Mouse (Mus musculus) neural tube, embryonic 12.5 days (tissue): ENCODE data around the gene Rcc1. TPM values are rescaled to one million over a fixed set of nuclear protein-coding genes. Genes with fewer than 3 reads are reported as not detected.
"Not testable (repeated sequence)": the region's sequence is repeated elsewhere in the genome, so short reads cannot be mapped to it uniquely, and the experiment has no call there.

Source experiments
- ATAC-seq: fragments of 200-750 bp; cut with Nextera tagmentation; 2 replicates; pipeline ENCODE4 v1.8.0; 2017; ENCODE audit warnings: low read depth, mild to moderate bottlenecking, moderate TSS enrichment, moderate library complexity; ENCODE audit not compliant: low FRiP score
- H3K27ac ChIP-seq: fragments of 300-500 bp; sonication (generic); 2 replicates; pipeline ENCODE4 v1.5.1; 2016
- H3K27me3 ChIP-seq: fragments of 300-500 bp; sonication (generic); replicated peaks from 2 replicates; pipeline ENCODE4 v1.6.1; 2016; ENCODE audit warnings: mild to moderate bottlenecking
- H3K36me3 ChIP-seq: fragments of 300-500 bp; sonication (generic); 2 replicates; pipeline ENCODE4 v1.6.1; 2016; ENCODE audit warnings: mild to moderate bottlenecking
- H3K4me1 ChIP-seq: fragments of 300-500 bp; sonication (generic); 2 replicates; pipeline ENCODE4 v1.6.1; 2016
- H3K4me2 ChIP-seq: fragments of 300-500 bp; sonication (generic); replicated peaks from 2 replicates; pipeline ENCODE4 v1.6.1; 2016; ENCODE audit warnings: mild to moderate bottlenecking
- H3K4me3 ChIP-seq: fragments of 300-500 bp; sonication (generic); 2 replicates; pipeline ENCODE4 v1.5.1; 2016
- H3K9ac ChIP-seq: fragments of 300-500 bp; sonication (generic); 2 replicates; pipeline ENCODE4 v1.6.1; 2016; ENCODE audit warnings: mild to moderate bottlenecking
- H3K9me3 ChIP-seq: fragments of 300-500 bp; sonication (generic); 2 replicates; pipeline ENCODE4 v1.6.1; 2016; ENCODE audit warnings: mild to moderate bottlenecking
- WGBS: fragments of 180-500 bp; shearing (Covaris S2); methylation state at CpG from one replicate; pipeline ENCODE4 v1.1.7; 2016; 5-methylcytosine and 5-hydroxymethylcytosine counted together
- polyA plus RNA-seq: library from polyadenylated mRNA; unstranded; fragments of >200 nt; fragmentation: Nextera tagmentation; extraction: Ambion mirVana; gene quantifications from 2 replicates; pipeline ENCODE4 v1.2.1, GENCODE M21; 2016

The Rcc1 gene
- polyA plus RNA-seq, 1 experiment from 2014 or later, result 71.0 TPM

DNA sequence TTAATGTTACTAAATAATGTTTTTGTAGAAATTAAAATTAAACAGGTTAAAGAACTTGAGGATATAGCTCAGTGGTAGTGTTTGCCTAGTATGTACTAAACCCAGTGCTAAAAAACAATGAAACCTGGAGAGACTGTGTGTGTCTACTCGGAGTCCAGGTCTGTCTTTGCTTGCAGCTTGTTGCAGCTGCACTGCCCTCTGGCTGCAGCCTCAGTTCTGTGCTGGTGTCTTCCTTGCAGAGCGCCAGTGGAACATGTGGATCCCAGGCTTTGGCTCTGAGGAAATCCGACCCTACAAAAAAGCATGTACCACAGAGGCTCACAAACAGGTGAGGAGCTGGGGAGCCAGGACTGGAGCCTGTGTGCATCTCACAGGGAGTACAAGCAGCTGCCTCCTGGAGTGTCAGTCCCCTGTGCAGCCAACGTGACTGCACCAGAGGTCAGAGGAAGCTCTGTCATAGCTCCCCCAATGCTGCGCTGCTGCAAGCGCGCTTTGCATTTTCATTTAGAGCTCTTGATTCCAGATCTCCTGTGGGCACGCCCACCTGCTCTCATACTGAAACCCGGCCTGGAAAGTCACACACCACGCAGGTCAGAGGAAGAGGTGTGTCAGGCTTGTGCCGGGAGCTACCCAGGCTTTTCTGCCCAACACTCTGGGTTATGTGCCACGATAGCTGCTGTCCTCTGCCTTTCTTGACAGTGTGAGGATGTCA, 61.6 kb downstream of the Rcc1 start:
- no peak overlapping the region for H3K4me2 ChIP-seq
- peaks cover 5% of the 10 kb centered on the region for H3K9me3 ChIP-seq
- no peak overlapping the region for H3K4me3 ChIP-seq
- no peak overlapping the region for H3K9ac ChIP-seq
- peaks cover 55% of the 10 kb centered on the region for H3K36me3 ChIP-seq
- H3K27ac ChIP-seq, result no peak overlapping the region
- H3K4me1 ChIP-seq, result no peaks in the 10 kb centered on the region
- no peaks in the 10 kb centered on the region for H3K27me3 ChIP-seq
- ATAC-seq, result no peak
- 86% methylated on average over 12 of the region's 12 CpGs for WGBS

- Histone ChIP-seq H3K4me3 (no peak overlapping the region), H3K9ac (no peak overlapping the region), H3K9me3 (peaks cover 5% of the 10 kb centered on the region), H3K27ac (no peak overlapping the region), H3K36me3 (peaks cover 60% of the 10 kb centered on the region), H3K4me1 (no peaks in the 10 kb centered on the region), H3K4me2 (no peak overlapping the region), H3K27me3 (no peaks in the 10 kb centered on the region)
- ATAC-seq, result no peak
- WGBS, result 91% methylated on average over 4 of the region's 4 CpGs
Measured at GRCm38 (mm10) chr4:132291056-132291455, 62.3 kb downstream of the Rcc1 start.

DNA sequence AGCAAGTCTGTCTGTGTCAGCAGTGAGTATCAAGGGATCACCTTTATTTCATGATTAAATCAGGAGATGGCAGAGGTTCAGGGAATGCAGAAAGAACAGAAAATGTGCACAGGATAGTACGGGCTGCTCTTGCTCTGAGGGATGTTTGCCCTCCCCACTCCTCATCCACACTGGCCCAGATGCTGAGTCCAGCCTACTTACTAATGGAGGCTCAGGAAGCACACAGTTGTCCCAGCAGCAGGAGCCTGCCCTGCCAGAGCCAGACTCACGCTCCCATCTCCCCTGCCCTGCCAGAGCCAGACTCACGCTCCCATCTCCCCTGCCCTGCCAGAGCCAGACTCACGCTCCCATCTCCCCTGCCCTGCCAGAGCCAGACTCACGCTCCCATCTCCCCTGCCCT, 64.6 kb downstream of the Rcc1 start:
- WGBS, result 83% methylated on average over 5 of the region's 5 CpGs
- not testable (repeated sequence) for H3K27me3 ChIP-seq, H3K4me1 ChIP-seq, H3K9me3 ChIP-seq, H3K4me3 ChIP-seq, ATAC-seq, H3K4me2 ChIP-seq, H3K9ac ChIP-seq, H3K27ac ChIP-seq
- peaks cover 67% of the 10 kb centered on the region for H3K36me3 ChIP-seq

Other genes with a start within 250 kb of the Rcc1 start
- 0.49 and 0.56 TPM in 2 replicates for gene Oprd1, start 209.1 kb downstream of the Rcc1 start, polyA plus RNA-seq
- 155 and 158 TPM in 2 replicates for gene Ythdf2, start 141.3 kb downstream of the Rcc1 start, polyA plus RNA-seq
- gene Gmeb1, start 92.0 kb downstream of the Rcc1 start, polyA plus RNA-seq, result 41.9 and 45.4 TPM in 2 replicates
- 48.6 and 55.8 TPM in 2 replicates for gene Taf12, start 79.2 kb downstream of the Rcc1 start, polyA plus RNA-seq
- gene Rab42, start 50.2 kb downstream of the Rcc1 start, polyA plus RNA-seq, result 1.0 and 1.2 TPM in 2 replicates
- 77.1 and 77.9 TPM in 2 replicates for gene Trnau1ap, start 24.1 kb downstream of the Rcc1 start, polyA plus RNA-seq
- 16.2 and 18.3 TPM in 2 replicates for gene Phactr4, start 68.9 kb upstream of the Rcc1 start, polyA plus RNA-seq
- gene Med18, start 110.3 kb upstream of the Rcc1 start, polyA plus RNA-seq, result 18.8 and 24.2 TPM in 2 replicates
- gene Sesn2, start 156.9 kb upstream of the Rcc1 start, polyA plus RNA-seq, result 10.2 and 10.3 TPM in 2 replicates
- gene Atpif1, start 180.1 kb upstream of the Rcc1 start, polyA plus RNA-seq, result 1,288 and 1,313 TPM in 2 replicates
- gene Dnajc8, start 181.9 kb upstream of the Rcc1 start, polyA plus RNA-seq, result 167 and 191 TPM in 2 replicates
- gene Ptafr, start 210.5 kb upstream of the Rcc1 start, polyA plus RNA-seq, result 0.64 and 0.66 TPM in 2 replicates